Mouse (Mus musculus) cerebellum, postnatal 36 days (tissue): Measurements from ENCODE around the gene Cdh16.
A peak's percentile ranks its signal among the peaks of the same experiment; 100 is the strongest.
"Not testable (repeated sequence)": the region's sequence is repeated elsewhere in the genome, so short reads cannot be mapped to it uniquely, and the experiment has no call there.

ENCODE experiments used
- DNase-seq, 2 experiments: peaks; one replicate each; pipeline ENCODE4 v3.0.0; 2021 to 2022; ENCODE audit warnings: mixed read lengths in 2 of 2

Gene Cdh16

DNA sequence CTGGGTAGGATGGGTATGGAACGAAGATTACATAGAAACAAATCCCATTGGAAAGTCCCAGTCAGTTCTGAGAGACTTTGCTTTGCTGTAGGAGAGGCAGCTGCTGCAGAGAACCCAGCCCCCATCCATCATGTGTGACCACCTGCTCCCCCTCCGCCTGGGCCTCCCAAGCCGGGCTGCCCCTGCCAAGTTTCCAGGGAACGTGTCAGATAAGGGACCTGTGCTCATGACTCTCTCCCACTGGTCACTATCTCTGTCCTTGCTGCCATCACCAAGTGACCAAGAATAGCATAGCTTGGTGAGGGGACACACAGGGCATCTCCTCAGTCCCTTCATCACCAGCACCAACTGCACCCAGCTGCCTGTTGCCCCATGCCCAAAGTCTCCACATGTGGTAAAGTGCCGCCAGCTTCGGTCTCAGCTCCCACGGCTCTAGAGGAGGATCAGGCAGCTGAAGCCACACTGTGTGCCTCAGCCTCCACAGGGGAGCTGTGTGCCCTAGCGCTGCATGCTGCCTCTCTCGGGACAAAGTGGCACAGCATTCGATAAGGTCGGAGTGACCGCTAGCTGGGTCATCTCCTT lies 13.9 kb downstream of the Cdh16 start:
- DNase-seq, result no peak

GRCm38 (mm10) chr8:104609222-104609621 lies 15.0 kb downstream of the Cdh16 start:
- no peak for DNase-seq

GRCm38 (mm10) chr8:104607944-104608343 lies 16.3 kb downstream of the Cdh16 start:
- DNase-seq, result peak; percentile 64 to 72

- DNase-seq, result no peak
These were observed 17.9 kb downstream of the Cdh16 start for GRCm38 (mm10) chr8:104606329-104606728.

GRCm38 (mm10) chr8:104603245-104603593 lies 21.0 kb downstream of the Cdh16 start:
- no peak for DNase-seq

GRCm38 (mm10) chr8:104602468-104603244 lies 21.5 kb downstream of the Cdh16 start:
- peak; percentile 75 to 78 for DNase-seq

DNA sequence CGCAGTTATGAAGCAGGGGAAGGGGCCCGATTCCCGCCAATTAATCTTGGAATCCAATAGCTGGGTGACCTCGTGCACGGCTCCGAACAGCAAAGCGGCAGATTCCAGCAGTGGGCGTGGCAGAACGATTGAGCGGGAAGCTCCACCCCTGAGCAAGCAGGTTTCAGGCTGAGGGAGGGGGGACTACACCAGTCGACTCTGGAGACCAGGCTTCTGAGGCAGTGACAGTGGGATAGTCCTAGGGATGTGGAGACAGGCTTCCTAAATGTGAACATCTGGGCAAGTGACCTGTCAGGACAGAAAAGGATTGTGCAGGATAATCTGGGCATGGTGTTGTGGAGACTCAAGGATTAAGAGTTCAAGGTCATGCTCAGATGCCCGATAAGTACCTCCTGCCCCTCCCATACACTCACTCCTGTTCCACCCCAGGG lies 22.2 kb downstream of the Cdh16 start:
- DNase-seq, result no peak

- no peak for DNase-seq
These were observed 22.8 kb downstream of the Cdh16 start for GRCm38 (mm10) chr8:104601386-104601785.

DNA sequence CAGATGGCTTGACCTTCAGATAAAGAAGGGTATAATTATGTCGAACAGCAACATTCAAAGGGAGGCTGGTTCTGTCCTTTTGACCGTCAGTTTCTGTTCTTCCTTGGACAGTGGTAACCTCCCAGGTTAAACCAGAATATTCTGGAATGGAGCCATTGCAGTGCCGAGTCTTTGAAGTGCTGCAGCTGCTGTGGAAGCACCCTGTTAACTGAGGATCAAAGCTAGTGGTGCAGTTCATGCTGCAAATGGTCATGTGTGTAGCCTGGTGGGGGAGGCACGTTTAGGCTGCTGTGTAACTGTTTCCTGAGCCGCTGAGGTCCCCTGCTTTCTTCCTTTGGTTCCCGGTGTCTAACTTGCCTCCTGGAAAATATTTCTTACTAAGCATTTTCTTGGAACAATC lies 25.7 kb downstream of the Cdh16 start:
- no peak for DNase-seq

GRCm38 (mm10) chr8:104597656-104598055 lies 26.5 kb downstream of the Cdh16 start:
- DNase-seq, result no peak

GRCm38 (mm10) chr8:104595773-104596536 lies 28.2 kb downstream of the Cdh16 start:
- no peak for DNase-seq

- no peak for DNase-seq
These were observed 29.4 kb downstream of the Cdh16 start for GRCm38 (mm10) chr8:104594611-104595362.

DNA sequence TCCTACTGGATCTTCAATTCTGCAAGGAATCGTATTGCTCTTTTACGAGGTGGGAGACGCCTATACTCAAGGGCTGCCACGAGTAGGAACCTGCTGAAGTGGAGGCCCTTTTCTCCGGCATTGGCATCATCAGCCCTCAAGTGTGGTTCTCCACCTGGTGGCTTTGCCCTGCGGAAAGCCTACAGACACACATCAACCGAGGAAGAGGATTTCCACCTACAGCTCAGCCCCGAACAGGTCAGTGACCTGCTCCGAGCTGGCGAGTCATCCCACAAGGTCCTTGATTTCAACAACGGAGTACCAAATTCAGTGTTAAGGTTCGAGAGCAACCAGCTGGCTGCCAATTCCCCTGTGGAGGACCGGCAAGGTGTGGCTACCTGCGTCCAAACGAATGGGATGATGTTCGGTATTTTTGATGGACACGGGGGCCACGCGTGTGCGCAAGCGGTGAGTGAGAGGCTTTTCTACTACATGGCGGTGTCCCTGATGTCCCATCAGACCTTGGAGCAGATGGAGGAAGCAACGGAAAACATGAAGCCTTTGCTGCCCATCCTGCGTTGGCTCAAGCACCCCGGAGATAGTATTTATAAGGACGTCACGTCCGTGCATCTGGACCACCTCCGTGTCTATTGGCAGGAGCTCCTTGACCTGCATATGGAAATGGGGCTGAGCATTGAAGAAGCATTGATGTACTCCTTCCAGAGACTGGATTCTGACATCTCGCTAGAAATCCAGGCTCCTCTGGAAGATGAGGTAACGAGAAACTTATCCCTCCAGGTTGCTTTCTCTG lies 30.5 kb downstream of the Cdh16 start:
- DNase-seq, result no peak

- no peak for DNase-seq
These were observed 31.6 kb downstream of the Cdh16 start for GRCm38 (mm10) chr8:104592566-104592965.

- DNase-seq, result no peak
These were observed 32.3 kb downstream of the Cdh16 start for GRCm38 (mm10) chr8:104591856-104592255.

- DNase-seq, result peak; percentile 90 to 93
These were observed 32.9 kb downstream of the Cdh16 start, which contains the start of gene Pdp2 for GRCm38 (mm10) chr8:104591133-104591834. Gene Pdp2 (plus strand): TSS chr8:104591451.

DNA sequence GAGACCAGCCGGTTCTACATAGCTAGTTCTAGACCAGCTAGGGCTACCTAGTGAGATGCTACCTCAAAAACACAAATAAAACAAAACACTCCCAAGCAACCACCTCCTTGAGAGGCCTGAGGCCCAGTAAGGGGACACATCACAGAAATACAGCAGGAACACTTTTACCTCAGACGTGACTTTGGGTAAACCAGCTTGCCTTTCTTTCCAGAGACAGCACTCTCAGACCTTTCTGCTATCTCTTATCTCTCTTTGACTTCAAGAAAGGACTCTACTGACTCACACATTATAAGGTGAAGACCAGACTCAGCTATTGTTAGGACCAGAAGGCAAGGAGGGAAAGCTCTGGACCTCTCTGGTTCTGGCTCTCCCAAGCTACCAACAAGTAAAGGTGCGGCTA lies 33.9 kb downstream of the Cdh16 start:
- no peak for DNase-seq

GRCm38 (mm10) chr8:104584522-104584921 lies 39.7 kb downstream of the Cdh16 start:
- no peak for DNase-seq

DNA sequence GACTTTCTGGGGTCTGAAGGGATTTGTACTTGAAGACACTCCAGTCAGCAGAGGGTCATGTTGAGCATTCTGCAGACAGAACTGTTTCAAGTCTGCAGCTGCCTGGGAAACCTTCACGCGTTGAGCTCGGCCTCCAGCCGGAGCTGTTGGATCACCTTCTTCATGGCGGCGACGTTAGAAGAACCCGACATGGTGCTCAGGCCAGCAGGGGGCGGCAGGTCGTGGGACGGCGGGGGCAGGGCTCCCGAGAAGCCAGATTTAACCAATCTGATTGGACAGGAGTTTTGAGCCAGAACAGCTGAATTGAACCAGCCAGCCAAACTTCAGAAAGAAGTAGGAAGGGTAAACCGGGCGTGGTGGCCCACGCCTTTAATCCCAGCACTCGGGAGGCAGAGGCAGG lies 46.6 kb downstream of the Cdh16 start:
- DNase-seq, result not testable (repeated sequence)

DNA sequence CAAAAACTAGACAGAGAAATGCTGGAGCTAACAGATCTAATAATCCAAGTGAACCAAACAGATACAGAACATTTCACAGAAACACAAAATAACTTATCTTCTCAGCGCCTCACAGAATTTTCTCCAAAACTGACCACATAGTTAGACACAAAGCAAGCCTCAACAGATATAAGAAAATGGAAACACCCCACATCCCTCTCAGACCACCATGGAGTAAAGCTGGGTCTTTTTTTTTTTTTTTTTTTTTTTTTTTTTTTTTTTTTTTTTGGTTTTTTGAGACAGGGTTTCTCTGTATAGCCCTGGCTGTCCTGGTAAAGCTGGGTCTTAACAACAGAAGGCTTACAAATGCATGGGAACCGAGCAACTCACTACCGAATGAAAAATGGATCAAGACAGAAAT lies 47.4 kb downstream of the Cdh16 start:
- DNase-seq, result no peak
